Mouse (Mus musculus): ENCODE results near the gene Slc22a1.
"Not testable (repeated sequence)": the region's sequence is repeated elsewhere in the genome, so short reads cannot be mapped to it uniquely, and the experiment has no call there.

Gene Slc22a1

GRCm38 (mm10) chr17:12684928-12685624 is 9.4 kb upstream of the Slc22a1 start:
- no peak for DNase-seq (ENCODE audit: extremely low read depth, low read depth)

- no peak for DNase-seq (ENCODE audit: extremely low read depth, low read depth)
Observed at GRCm38 (mm10) chr17:12684412-12684811, 8.8 kb upstream of the Slc22a1 start.

GRCm38 (mm10) chr17:12683582-12683981 is 8.0 kb upstream of the Slc22a1 start:
- DNase-seq (ENCODE audit: extremely low read depth, low read depth), result no peak

DNA sequence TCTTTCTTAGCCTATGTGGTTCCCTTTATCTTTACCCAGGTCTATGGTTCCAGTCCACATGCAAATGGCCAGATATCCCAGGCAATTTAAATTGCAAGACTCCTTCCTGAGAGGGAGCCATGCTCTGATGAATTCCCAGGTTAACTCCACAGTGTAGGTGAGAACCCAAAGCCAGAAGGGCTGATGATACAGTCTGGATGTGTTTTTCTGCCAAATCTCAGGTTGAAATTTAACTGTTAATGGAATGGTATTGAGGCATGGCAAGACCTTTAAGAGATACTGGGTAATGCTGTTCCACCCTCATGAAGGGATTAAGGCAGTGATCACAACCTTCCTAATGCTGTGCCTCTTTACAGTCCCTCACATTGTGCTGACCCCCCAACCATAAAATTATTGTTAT is 2.6 kb upstream of the Slc22a1 start:
- DNase-seq (ENCODE audit: extremely low read depth, low read depth), result no peak

DNA sequence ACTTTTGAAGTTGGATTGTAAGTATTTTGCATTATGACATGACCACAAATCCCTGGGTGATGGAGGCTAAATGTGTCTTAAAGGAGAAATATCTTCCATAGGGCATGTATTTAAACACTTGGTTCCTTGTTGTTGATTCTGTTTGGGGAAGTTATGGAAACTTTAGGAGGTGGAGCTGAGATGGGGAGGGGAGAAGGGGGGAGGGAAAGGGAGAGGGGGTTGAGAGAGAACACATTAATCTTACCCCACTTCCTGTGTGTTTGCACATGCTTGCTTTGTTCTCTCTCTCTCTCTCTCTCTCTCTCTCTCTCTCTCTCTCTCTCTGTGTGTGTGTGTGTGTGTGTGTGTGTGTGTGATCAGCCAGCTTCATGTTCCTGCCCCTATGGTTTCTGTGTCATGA is 1.5 kb upstream of the Slc22a1 start:
- DNase-seq (ENCODE audit: extremely low read depth, low read depth), result no peak

GRCm38 (mm10) chr17:12674980-12675379 is 649 bp downstream of the Slc22a1 start:
- DNase-seq (ENCODE audit: extremely low read depth, low read depth), result not testable (repeated sequence)

DNA sequence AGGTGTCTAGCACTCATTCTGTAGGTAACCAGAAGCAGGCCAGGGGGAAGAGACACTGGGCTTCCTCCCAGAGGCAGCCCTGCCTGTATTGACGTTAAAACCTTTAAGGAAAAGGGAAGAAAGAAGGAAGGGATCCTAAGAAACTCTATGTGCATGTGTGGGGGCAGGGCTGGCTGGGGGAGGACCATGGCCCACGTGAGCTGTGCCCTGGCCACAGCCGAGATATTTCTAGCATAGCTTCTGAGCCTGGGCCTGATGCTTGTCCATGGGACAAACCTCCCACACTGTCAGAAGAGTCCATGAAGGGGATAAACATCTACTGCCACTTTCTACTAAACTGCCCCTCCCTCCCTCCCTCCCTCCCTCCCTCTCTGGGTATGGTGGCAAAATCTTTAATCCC is 1.8 kb downstream of the Slc22a1 start:
- no peak for DNase-seq (ENCODE audit: extremely low read depth, low read depth)

DNA sequence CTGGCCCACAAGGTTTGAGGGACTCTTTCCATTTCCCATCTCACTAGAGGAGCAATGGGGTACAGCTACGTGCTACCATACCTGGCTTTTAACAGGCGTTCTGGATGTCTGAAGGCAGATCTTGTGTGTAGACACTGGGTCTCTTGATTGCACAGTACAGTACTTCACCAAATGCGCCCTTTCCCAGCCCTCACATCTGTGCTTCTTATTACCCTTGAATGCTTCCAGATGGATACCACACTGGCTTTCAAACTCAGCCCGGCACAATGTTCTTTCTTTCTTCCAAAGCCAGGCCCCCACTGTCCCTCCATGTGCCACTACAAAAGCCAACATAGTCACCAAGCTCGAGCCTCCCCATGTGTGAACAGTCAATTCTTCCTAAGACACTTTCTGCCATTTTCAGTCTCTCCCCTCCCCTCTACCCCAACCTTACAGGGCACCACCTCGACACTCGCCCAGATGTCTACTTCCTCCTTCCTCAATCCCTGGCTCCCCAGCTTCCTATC is 3.3 kb downstream of the Slc22a1 start:
- no peak for DNase-seq (ENCODE audit: extremely low read depth, low read depth)

DNA sequence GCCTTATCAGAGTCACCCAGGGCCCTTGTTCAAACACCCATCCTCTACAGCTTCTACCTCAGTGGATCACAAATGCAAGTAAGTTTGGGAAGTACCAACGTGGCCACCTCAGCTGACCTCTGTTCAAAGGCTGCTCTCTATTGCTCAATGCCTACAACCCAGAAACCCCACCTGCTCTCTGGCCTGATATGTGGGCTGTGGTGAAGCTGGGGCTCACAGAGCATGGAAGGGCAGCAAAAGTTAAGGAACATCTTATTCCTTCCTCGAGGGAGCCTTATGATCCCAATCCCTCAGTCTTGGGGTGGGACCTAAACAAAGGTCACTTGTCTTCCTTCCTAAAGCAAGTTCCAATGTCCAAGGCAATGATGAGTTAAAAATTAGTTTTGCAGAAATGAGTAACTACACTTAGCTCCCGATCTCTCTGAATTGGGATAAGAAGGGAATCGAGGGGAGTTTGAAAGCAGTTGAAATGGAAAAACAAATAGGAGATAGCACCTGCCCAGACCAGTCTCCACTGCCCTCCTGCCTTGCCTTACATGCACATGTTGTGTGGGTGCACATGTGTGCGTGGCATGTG is 4.5 kb downstream of the Slc22a1 start:
- DNase-seq (ENCODE audit: extremely low read depth, low read depth), result no peak

- DNase-seq (ENCODE audit: extremely low read depth, low read depth), result no peak
Observed at GRCm38 (mm10) chr17:12669363-12669679, 6.3 kb downstream of the Slc22a1 start.

- peak; percentile 43 for DNase-seq (ENCODE audit: extremely low read depth, low read depth)
Observed at GRCm38 (mm10) chr17:12668478-12669362, 6.9 kb downstream of the Slc22a1 start.

- no peak for DNase-seq (ENCODE audit: extremely low read depth, low read depth)
Observed at GRCm38 (mm10) chr17:12664156-12664555, 11.5 kb downstream of the Slc22a1 start.

- DNase-seq (ENCODE audit: extremely low read depth, low read depth), result no peak
Observed at GRCm38 (mm10) chr17:12660572-12661260, 14.9 kb downstream of the Slc22a1 start.

GRCm38 (mm10) chr17:12659233-12659632 is 16.4 kb downstream of the Slc22a1 start:
- DNase-seq (ENCODE audit: extremely low read depth, low read depth), result no peak

GRCm38 (mm10) chr17:12658784-12659183 is 16.8 kb downstream of the Slc22a1 start:
- no peak for DNase-seq (ENCODE audit: extremely low read depth, low read depth)

- no peak for DNase-seq (ENCODE audit: extremely low read depth, low read depth)
Observed at GRCm38 (mm10) chr17:12655826-12656225, 19.8 kb downstream of the Slc22a1 start.

DNA sequence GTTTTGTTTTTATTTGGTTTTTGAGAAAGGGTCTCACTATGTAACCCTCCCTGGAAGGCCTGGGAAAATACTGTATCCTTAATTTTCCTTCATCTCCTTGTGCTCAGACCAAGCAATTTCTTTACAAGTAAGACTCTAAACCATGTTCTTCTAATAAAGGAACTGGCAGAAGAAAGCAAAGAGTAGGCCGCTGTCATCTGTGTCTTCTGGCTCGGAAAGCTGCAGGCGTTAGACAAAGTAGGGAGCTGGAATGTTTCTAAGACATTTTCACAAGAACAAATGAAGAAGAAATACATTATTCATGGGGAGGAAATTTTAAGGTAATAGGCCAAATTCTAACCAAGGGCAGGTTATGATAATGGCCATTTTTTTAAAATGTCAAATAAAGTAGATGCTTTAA is 21.6 kb downstream of the Slc22a1 start:
- no peak for DNase-seq (ENCODE audit: extremely low read depth, low read depth)

DNA sequence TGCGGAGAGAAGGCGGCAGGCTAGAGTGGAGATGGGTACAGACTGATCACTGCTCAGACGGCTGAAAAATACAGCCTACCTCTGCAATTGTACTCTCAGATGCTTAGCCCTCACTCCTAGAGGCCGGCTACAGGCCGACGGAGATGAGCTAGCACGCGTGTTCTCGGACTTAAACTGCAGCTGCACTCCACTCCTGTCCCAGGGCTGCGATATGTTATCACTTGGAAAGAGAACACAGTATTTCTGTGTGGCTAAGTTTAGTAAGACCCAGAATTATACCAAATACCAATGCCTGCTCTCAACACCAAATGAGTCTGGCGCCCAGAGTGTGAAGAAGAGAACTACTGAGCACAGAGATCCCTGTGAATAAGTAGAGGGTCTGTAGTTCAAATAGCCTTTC is 23.0 kb downstream of the Slc22a1 start:
- DNase-seq (ENCODE audit: extremely low read depth, low read depth), result no peak

- DNase-seq (ENCODE audit: extremely low read depth, low read depth), result no peak
Observed at GRCm38 (mm10) chr17:12645461-12645860, 30.2 kb downstream of the Slc22a1 start.

DNA sequence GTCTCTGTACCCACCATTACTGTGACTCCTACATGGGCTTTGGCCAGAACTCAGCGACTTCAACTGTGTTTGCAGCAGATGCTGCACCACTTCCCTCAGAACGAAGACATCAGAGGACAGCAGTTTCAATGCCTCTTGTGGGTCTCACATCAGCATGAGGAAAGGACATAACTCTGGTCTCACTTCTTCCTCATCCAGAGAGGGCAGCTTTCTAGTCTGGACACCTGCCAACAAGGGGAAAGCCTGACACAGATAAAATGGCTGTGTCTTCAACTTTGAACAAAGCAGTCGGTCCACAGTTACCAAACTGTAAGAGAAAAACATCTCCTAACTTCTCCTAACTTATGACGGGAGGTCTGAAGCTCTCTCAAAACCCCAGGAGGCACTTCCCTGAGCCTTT is 34.5 kb downstream of the Slc22a1 start:
- DNase-seq (ENCODE audit: extremely low read depth, low read depth), result peak; percentile 20

GRCm38 (mm10) chr17:12639585-12639984 is 36.0 kb downstream of the Slc22a1 start:
- DNase-seq (ENCODE audit: extremely low read depth, low read depth), result no peak

DNA sequence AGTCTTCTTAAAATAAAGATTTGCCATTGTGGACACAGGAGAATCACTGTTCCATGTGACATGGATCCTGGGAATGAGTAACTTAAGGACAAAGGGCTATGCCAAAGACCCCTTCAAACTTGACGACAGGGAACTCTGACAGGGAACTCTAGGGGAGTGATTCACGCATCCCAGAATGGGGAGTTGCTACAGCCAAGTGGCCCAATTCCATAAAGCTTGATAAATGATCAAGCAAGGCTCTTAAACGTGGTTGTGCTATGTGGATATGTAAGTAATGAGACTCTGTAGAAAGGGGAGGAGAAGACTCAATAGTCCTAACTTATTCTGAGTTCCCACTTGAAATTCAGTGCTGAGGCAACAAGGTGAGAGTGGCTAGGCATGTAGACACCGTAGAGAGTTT is 40.8 kb downstream of the Slc22a1 start:
- no peak for DNase-seq (ENCODE audit: extremely low read depth, low read depth)

Data from MEL-GATA-1-ER (cell line).